Mouse (Mus musculus): ENCODE results near the gene Mrpl40. TPM values are rescaled to one million over a fixed set of nuclear protein-coding genes. Genes with fewer than 3 reads are reported as not detected.

Gene Mrpl40
- polyA plus RNA-seq, 2 experiments, result 18.7 to 52.7 TPM

DNA sequence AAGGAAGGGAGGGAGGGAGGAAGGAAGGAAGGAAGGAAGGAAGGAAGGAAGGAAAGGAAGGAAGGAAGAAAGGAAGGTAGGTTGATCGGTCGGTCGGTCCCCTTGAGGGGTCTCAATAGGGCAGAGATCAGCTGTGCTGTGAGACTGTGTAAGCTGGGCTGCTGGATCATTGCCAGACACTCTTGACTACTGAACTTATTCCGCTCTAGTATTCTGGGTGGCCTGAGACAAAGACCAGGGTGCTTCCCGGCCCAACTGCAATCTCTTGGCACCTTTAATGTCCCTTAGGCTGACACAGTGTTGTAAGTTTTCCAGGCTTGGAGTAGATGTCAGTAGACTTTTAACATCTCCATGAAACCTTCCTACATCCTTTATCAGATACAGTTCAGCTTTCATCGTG, 47.6 kb downstream of the Mrpl40 start:
- no peak for TF ChIP-seq CTCF (IDR thresholded peaks at IDR 0.05; ENCODE audit: low read depth)
- TF ChIP-seq EP300 (IDR thresholded peaks at IDR 0.05; ENCODE audit: low read depth), result no peak
- H3K36me3 ChIP-seq (replicated peaks; ENCODE audit: control insufficient read depth, insufficient read depth, low read depth), result peaks cover 69% of the 10 kb centered on the region
- no peak for ATAC-seq (ENCODE audit: insufficient read depth)

GRCm38 (mm10) chr16:18828630-18829029, 48.0 kb downstream of the Mrpl40 start:
- peaks cover 73% of the 10 kb centered on the region for H3K36me3 ChIP-seq (replicated peaks; ENCODE audit: control insufficient read depth, insufficient read depth, low read depth)
- H3K4me2 ChIP-seq (ENCODE audit: low read depth), result no peak overlapping the region
- no peak overlapping the region for H3K4me3 ChIP-seq (ENCODE audit: insufficient read depth in 1 of 2, low read depth in 2 of 2, low read length in 2 of 2)
- ATAC-seq (ENCODE audit: insufficient read depth) (no peak), DNase-seq (ENCODE audit: low read depth in 3 of 3, low spot score in 3 of 3) (no peak)
- no peaks in the 10 kb centered on the region for H3K27me3 ChIP-seq (ENCODE audit: control insufficient read depth, insufficient read depth, low read length)
- no peak for TF ChIP-seq EP300 (IDR thresholded peaks at IDR 0.05; ENCODE audit: low read depth)
- TF ChIP-seq CTCF (IDR thresholded peaks at IDR 0.05; ENCODE audit: low read depth), result no peak
- H3K9ac ChIP-seq (replicated peaks), result no peak overlapping the region
- H3K27ac ChIP-seq, result no peak overlapping the region
- no peaks in the 10 kb centered on the region for H3K4me1 ChIP-seq (replicated peaks; ENCODE audit: control insufficient read depth in 2 of 2, insufficient read depth in 2 of 2, low read length in 1 of 2)
- H3K9me3 ChIP-seq (ENCODE audit: control insufficient read depth, low read length), result no peaks in the 10 kb centered on the region
- WGBS (ENCODE audit: insufficient replicate concordance), result 84% methylated on average over 3 of the region's 3 CpGs

More for the DNA sequence above, 47.6 kb downstream of the Mrpl40 start:
- Histone ChIP-seq H3K4me1 (replicated peaks; ENCODE audit: control insufficient read depth in 2 of 2, insufficient read depth in 2 of 2, low read length in 1 of 2) (no peaks in the 10 kb centered on the region), H3K27ac (no peak overlapping the region), H3K9me3 (ENCODE audit: control insufficient read depth, low read length) (no peaks in the 10 kb centered on the region), H3K27me3 (ENCODE audit: control insufficient read depth, insufficient read depth, low read length) (no peaks in the 10 kb centered on the region), H3K9ac (replicated peaks) (no peak overlapping the region), H3K4me3 (ENCODE audit: insufficient read depth in 1 of 2, low read depth in 2 of 2, low read length in 2 of 2) (no peak overlapping the region), H3K4me2 (ENCODE audit: low read depth) (no peak overlapping the region)
- no peak for DNase-seq (ENCODE audit: low read depth in 3 of 3, low spot score in 3 of 3)
- 81% methylated on average over 6 of the region's 6 CpGs for WGBS (ENCODE audit: insufficient replicate concordance)

DNA sequence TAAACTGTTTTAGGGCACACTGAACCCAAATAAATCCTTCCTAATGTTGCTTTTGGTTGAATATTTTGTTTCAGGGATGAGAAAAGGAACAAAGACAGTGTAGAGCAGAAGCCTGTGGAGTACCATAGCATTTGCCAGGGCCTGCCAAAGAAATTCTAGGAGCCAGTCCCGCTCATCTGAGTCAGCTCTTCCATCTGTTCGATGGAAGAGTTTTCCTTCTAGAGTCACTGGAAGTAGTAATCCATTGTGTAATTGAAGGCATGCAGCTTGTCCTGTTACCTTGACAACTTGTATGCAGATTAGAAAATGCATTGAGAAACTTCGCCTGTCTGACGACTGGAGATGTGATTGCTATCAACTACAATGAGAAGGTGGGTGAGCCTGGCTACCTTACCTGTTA, 53.7 kb downstream of the Mrpl40 start:
- H3K27ac ChIP-seq, result no peak overlapping the region
- peaks cover 84% of the 10 kb centered on the region for H3K36me3 ChIP-seq (replicated peaks; ENCODE audit: control insufficient read depth, insufficient read depth, low read depth)
- WGBS (ENCODE audit: insufficient replicate concordance), result 61% methylated on average over 4 of the region's 4 CpGs
- no peaks in the 10 kb centered on the region for H3K27me3 ChIP-seq (ENCODE audit: control insufficient read depth, insufficient read depth, low read length)
- H3K4me1 ChIP-seq (replicated peaks; ENCODE audit: control insufficient read depth in 2 of 2, insufficient read depth in 2 of 2, low read length in 1 of 2), result peaks cover 0 to 7% of the 10 kb centered on the region in 2 experiments; a peak in 3 of 4 replicates
- no peaks in the 10 kb centered on the region for H3K9me3 ChIP-seq (ENCODE audit: control insufficient read depth, low read length)
- no peak overlapping the region for H3K4me2 ChIP-seq (ENCODE audit: low read depth)
- TF ChIP-seq EP300 (IDR thresholded peaks at IDR 0.05; ENCODE audit: low read depth) (no peak), CTCF (IDR thresholded peaks at IDR 0.05; ENCODE audit: low read depth) (no peak)
- no peak overlapping the region for H3K9ac ChIP-seq (replicated peaks)
- no peak for ATAC-seq (ENCODE audit: insufficient read depth)
- no peak for DNase-seq (ENCODE audit: low read depth in 3 of 3, low spot score in 3 of 3)
- no peak overlapping the region for H3K4me3 ChIP-seq (ENCODE audit: insufficient read depth in 1 of 2, low read depth in 2 of 2, low read length in 2 of 2)

DNA sequence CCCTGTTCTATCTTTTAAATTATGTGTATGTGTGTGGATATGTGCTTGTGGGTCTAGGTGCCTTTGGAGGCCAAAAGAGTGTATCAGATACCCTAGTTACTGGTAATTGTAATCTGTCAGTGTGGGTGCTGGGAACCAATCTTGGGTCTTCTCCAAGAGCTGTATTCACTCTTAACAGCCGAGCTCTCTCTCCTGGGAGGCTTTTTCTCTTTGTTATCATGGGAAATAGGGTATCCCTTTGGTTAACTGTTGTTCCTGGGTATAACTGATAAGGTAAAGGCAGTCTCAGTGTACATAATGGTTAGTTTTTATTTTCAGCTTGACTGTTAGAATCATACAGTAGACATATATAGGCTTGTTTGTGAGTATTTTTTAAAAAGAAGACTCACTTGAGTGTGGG, 54.3 kb downstream of the Mrpl40 start:
- H3K36me3 ChIP-seq (replicated peaks; ENCODE audit: control insufficient read depth, insufficient read depth, low read depth), result peaks cover 82% of the 10 kb centered on the region
- DNase-seq (ENCODE audit: low read depth in 3 of 3, low spot score in 3 of 3) (no peak), ATAC-seq (ENCODE audit: insufficient read depth) (peak; percentile 52)
- H3K4me3 ChIP-seq (ENCODE audit: insufficient read depth in 1 of 2, low read depth in 2 of 2, low read length in 2 of 2), result no peak overlapping the region
- H3K9ac ChIP-seq (replicated peaks), result no peak overlapping the region
- H3K4me2 ChIP-seq (ENCODE audit: low read depth), result no peak overlapping the region
- no peak for TF ChIP-seq CTCF (IDR thresholded peaks at IDR 0.05; ENCODE audit: low read depth)
- peak; percentile 43; the same call in 1 of the 2 replicates for TF ChIP-seq EP300 (IDR thresholded peaks at IDR 0.05; ENCODE audit: low read depth)
- 28% methylated on average over 1 of the region's 1 CpGs for WGBS (ENCODE audit: insufficient replicate concordance)
- no peaks in the 10 kb centered on the region for H3K9me3 ChIP-seq (ENCODE audit: control insufficient read depth, low read length)
- peaks cover 0 to 7% of the 10 kb centered on the region in 2 experiments; a peak in 3 of 4 replicates for H3K4me1 ChIP-seq (replicated peaks; ENCODE audit: control insufficient read depth in 2 of 2, insufficient read depth in 2 of 2, low read length in 1 of 2)
- H3K27me3 ChIP-seq (ENCODE audit: control insufficient read depth, insufficient read depth, low read length), result no peaks in the 10 kb centered on the region
- H3K27ac ChIP-seq, result no peak overlapping the region

Other genes starting within 250 kb of the Mrpl40 start
- 2.0 and 2.2 TPM in 2 replicates for gene Sept5, start 246.9 kb downstream of the Mrpl40 start, polyA plus RNA-seq (2012; rRNA removed)
- 1.6 and 1.9 TPM in 2 replicates for gene Sept5, start 246.9 kb downstream of the Mrpl40 start, polyA plus RNA-seq (2014; fragmentation: Nextera tagmentation; extraction: Ambion mirVana)
- gene Cldn5, start 100.0 kb downstream of the Mrpl40 start, polyA plus RNA-seq (2012; rRNA removed), result 6.5 and 6.6 TPM in 2 replicates
- 6.1 and 6.2 TPM in 2 replicates for gene Cldn5, start 100.0 kb downstream of the Mrpl40 start, polyA plus RNA-seq (2014; fragmentation: Nextera tagmentation; extraction: Ambion mirVana)
- 14.6 and 19.3 TPM in 2 replicates for gene Ufd1, start 65.1 kb downstream of the Mrpl40 start, polyA plus RNA-seq (2012; rRNA removed)
- gene Ufd1, start 65.1 kb downstream of the Mrpl40 start, polyA plus RNA-seq (2014; fragmentation: Nextera tagmentation; extraction: Ambion mirVana), result 29.8 and 32.3 TPM in 2 replicates
- gene Cdc45, start 64.9 kb downstream of the Mrpl40 start, polyA plus RNA-seq (2012; rRNA removed), result 40.7 and 45.8 TPM in 2 replicates
- 40.6 and 45.4 TPM in 2 replicates for gene Cdc45, start 64.9 kb downstream of the Mrpl40 start, polyA plus RNA-seq (2014; fragmentation: Nextera tagmentation; extraction: Ambion mirVana)
- gene 2510002D24Rik, start 40.3 kb downstream of the Mrpl40 start, polyA plus RNA-seq (2012; rRNA removed), result 20.5 and 23.6 TPM in 2 replicates
- 10.1 and 11.0 TPM in 2 replicates for gene 2510002D24Rik, start 40.3 kb downstream of the Mrpl40 start, polyA plus RNA-seq (2014; fragmentation: Nextera tagmentation; extraction: Ambion mirVana)
- not detected in 2 replicates for gene Gm28539, start 40.3 kb downstream of the Mrpl40 start, polyA plus RNA-seq (2012; rRNA removed)
- not detected in 2 replicates for gene Gm28539, start 40.3 kb downstream of the Mrpl40 start, polyA plus RNA-seq (2014; fragmentation: Nextera tagmentation; extraction: Ambion mirVana)
- gene Hira, start 175 bp upstream of the Mrpl40 start, polyA plus RNA-seq (2012; rRNA removed), result 23.2 and 23.7 TPM in 2 replicates
- gene Hira, start 175 bp upstream of the Mrpl40 start, polyA plus RNA-seq (2014; fragmentation: Nextera tagmentation; extraction: Ambion mirVana), result 4.9 and 5.9 TPM in 2 replicates

Measured in liver, embryonic 14.5 days (tissue).